8 mouse cellular contexts compared by ENCODE assay signal in genomic region chr9:56633449-56634225, GRCm38 (mm10).
DNase-seq lines count a peak whose midpoint lies in the region; ATAC-seq and TF ChIP-seq lines count a peak whose summit lies in the region.

No protein-coding gene starts in this region.

- no peak overlapping the region for H3K4me3 ChIP-seq in lung, postnatal 0 days (ENCODE audit: low read depth, low read length)
- H3K4me3 ChIP-seq in hindbrain, embryonic 15.5 days = peak overlapping the region; percentile 93
- peak overlapping the region; percentile 60; the same call in 1 of the 2 replicates for H3K4me3 ChIP-seq in stomach, embryonic 14.5 days (ENCODE audit: low read depth, low read length)

- no peak for TF ChIP-seq EP300 in lung, postnatal 0 days (IDR thresholded peaks at IDR 0.05)

- DNase-seq in adrenal gland, adult (ENCODE audit: inconsistent age in 2 of 2, low spot score in 1 of 2) = peak; percentile 8 to 36
- no peak for DNase-seq in adrenal gland, postnatal 4 days (ENCODE audit: low spot score in 2 of 2)
- DNase-seq in lung, postnatal 0 days (ENCODE audit: low spot score) = no peak
- DNase-seq in lung, postnatal 36 days = no peak
- DNase-seq in frontal cortex, postnatal 10 days (ENCODE audit: low spot score in 2 of 2) = no peak

- H3K4me2 ChIP-seq in lung, postnatal 0 days (replicated peaks; ENCODE audit: low read depth, low read length) = peak overlapping the region; percentile 98; the same call in 1 of the 2 replicates
- H3K4me2 ChIP-seq in hindbrain, embryonic 15.5 days = peak overlapping the region; percentile 89
- H3K4me2 ChIP-seq in stomach, embryonic 14.5 days (replicated peaks; ENCODE audit: low read depth, low read length) = peak overlapping the region; percentile 99

- no peaks in the 10 kb centered on the region for H3K36me3 ChIP-seq in lung, postnatal 0 days (ENCODE audit: insufficient read depth, low read length)
- no peaks in the 10 kb centered on the region for H3K36me3 ChIP-seq in hindbrain, embryonic 15.5 days
- H3K36me3 ChIP-seq in stomach, embryonic 14.5 days (ENCODE audit: control insufficient read depth, insufficient read depth, low read length) = no peaks in the 10 kb centered on the region

- TF ChIP-seq CTCF in lung, postnatal 0 days (IDR thresholded peaks at IDR 0.05) = peak; percentile 25; the same call in 1 of the 2 replicates

- H3K9ac ChIP-seq in lung, postnatal 0 days (replicated peaks; ENCODE audit: low read depth) = no peak overlapping the region
- H3K9ac ChIP-seq in hindbrain, embryonic 15.5 days = peak overlapping the region; percentile 96
- H3K9ac ChIP-seq in stomach, embryonic 14.5 days (replicated peaks; ENCODE audit: low read depth, low read length) = no peak overlapping the region

- H3K4me1 ChIP-seq in lung, postnatal 0 days (ENCODE audit: insufficient read depth, low read depth, low read length) = peaks cover 5% of the 10 kb centered on the region; the same call in 1 of the 2 replicates
- peaks cover 69% of the 10 kb centered on the region for H3K4me1 ChIP-seq in hindbrain, embryonic 15.5 days (replicated peaks)
- peaks cover 11% of the 10 kb centered on the region; the same call in 1 of the 2 replicates for H3K4me1 ChIP-seq in stomach, embryonic 14.5 days (ENCODE audit: control insufficient read depth, insufficient read depth, low read length)

- H3K27me3 ChIP-seq in lung, postnatal 0 days (replicated peaks; ENCODE audit: insufficient read depth, low read length) = peaks cover 35% of the 10 kb centered on the region
- peaks cover 12% of the 10 kb centered on the region; the same call in 1 of the 2 replicates for H3K27me3 ChIP-seq in hindbrain, embryonic 15.5 days
- H3K27me3 ChIP-seq in stomach, embryonic 14.5 days (ENCODE audit: control insufficient read depth, insufficient read depth, low read length) = 0 out of 2 replicates have a peak, but pooled peaks cover 10% of the 10 kb centered on the region

- ATAC-seq in lung, postnatal 0 days = no peak
- ATAC-seq in hindbrain, embryonic 15.5 days (ENCODE audit: low FRiP score, low read depth) = peak; percentile 57
- ATAC-seq in stomach, embryonic 14.5 days (ENCODE audit: insufficient number of reproducible peaks, insufficient read depth, low FRiP score, low read depth) = no peak
- no peak for ATAC-seq in monocyte, adult 5-6 weeks (replicated peaks; ENCODE audit: insufficient number of reproducible peaks, low FRiP score, low TSS enrichment, poor library complexity, severe bottlenecking)

- H3K27ac ChIP-seq in lung, postnatal 0 days (ENCODE audit: low read length) = no peak overlapping the region
- peak overlapping the region; percentile 95 for H3K27ac ChIP-seq in hindbrain, embryonic 15.5 days (replicated peaks)
- no peak overlapping the region for H3K27ac ChIP-seq in stomach, embryonic 14.5 days (ENCODE audit: low read length)

- 45% methylated on average over 13 of the region's 13 CpGs for WGBS in lung, postnatal 0 days
- 26% methylated on average over 13 of the region's 13 CpGs for WGBS in hindbrain, embryonic 15.5 days
- 35% methylated on average over 13 of the region's 13 CpGs for WGBS in stomach, embryonic 14.5 days

- no peaks in the 10 kb centered on the region for H3K9me3 ChIP-seq in lung, postnatal 0 days (ENCODE audit: low read length)
- no peaks in the 10 kb centered on the region for H3K9me3 ChIP-seq in hindbrain, embryonic 15.5 days
- H3K9me3 ChIP-seq in stomach, embryonic 14.5 days (ENCODE audit: control insufficient read depth, low read depth, low read length) = no peaks in the 10 kb centered on the region

Comparison
In these comparisons a context has a peak if more than half of its experiments do, and no peak if none do; other contexts are left out.
1. DNase-seq: peak in adrenal gland, adult (2 of 2); none in adrenal gland, postnatal 4 days (0 of 2), lung, postnatal 0 days (single experiment), lung, postnatal 36 days (single experiment) and frontal cortex, postnatal 10 days (0 of 2).
2. Peak in every context shown above with its lines, with median percentiles within 50 percentile points of each other: H3K4me2 ChIP-seq.